Mouse (Mus musculus) kidney, adult 18-20 months (tissue): ENCODE data around the gene Pkn1.

Source experiments
- DNase-seq: peaks from one replicate; pipeline ENCODE4 v3.0.0; 2021

Gene Pkn1

DNA sequence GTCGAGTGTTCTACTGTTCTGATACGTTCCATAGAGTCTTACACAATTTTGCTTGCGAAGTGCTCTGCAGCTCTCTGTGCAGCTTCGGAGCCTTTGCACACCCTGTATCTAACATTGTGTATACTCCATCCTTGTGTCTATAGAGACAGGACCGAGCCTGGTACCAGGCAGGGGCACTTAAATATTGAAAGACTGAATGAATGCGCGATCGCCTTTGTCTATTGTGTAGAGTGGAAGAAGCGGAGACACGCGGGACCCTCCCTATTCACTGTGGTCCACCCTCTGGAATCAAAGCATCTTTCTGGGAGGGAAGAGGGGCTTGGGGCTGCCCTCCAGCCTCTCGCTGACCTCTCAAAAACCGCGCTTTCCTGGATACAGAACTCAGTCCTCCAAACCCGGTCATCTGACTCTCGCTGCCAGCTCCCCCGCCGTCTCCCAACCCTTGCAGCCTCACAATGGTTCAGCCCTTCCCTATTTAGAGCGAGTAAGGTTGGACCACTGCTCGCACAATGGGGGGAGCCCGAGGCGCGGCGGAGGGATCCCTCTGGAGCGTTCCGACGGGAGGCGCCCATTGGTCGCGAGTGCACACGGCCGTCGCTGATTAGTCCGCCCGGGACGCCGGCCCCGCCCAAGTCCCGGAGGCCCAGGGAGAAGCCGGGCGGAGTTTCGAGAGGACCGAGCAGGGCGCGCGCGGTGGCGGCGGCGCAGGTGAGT, 46.8 kb downstream of the Pkn1 start, which contains the start of gene Gipc1:
TSS of gene Gipc1 (plus strand) at position 648 of the 714 bp plus-strand sequence.
- DNase-seq = peak; percentile 94

DNA sequence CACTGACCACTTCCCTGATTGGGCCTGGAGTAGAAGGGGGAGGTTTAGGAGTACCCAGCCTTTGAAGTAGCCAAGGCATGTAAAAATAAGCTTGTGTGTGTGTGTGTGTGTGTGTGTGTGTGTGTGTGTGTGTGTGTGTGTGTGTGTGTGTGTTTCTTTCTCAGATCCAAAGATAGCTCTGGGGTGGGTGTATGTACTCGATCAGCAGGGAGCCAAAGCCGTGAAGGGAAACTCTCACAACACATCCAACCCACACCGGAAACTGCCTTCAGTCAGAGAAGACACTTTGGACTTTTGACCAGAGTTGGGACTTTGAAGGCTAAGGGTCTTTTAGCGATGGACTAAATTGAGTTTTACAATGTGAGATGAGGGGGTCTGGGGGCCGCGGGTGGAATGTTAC, 49.3 kb downstream of the Pkn1 start:
- DNase-seq = no peak

DNA sequence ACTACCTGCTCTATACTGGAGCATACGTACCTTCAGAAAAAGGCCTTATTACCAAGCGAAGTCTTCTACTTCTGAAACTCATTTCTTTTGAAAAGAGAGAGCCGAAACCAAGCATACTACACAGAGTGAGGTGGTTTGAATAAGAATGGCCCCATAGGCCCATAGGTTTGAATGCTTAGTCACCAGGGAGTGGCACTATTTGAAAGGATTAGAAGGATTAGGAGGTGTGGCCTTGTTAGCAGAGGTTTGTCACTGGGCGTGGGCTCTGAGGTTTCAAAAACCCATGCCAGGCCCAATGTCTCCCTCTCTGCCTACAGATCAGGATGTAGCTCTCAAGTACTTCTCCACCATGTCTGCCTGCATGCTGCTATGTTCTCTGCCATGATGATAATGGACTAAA, 50.9 kb downstream of the Pkn1 start:
- DNase-seq = no peak

DNA sequence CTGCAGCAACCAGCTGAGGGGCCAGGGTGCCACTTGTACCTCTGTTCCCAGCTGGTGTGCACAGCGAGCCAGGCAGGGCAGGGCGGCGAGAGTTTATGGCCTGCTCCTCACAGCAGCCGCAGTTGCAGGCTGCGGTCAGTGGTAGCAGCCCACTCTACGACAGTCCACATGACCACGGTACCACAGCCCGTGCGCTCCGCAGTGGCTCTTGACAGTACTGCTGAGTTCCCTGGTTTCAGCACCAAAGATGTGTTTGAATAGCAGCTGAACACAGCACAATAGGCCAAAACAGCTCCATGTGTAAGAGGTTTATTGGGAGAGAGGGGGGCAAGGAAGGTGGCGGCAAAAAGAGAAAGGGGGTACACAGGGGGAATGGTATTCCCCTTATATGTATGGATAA, 51.5 kb downstream of the Pkn1 start:
- DNase-seq = no peak

GRCm38 (mm10) chr8:83639649-83640048, 59.3 kb downstream of the Pkn1 start:
- DNase-seq = no peak

- DNase-seq = no peak
These were observed 60.1 kb downstream of the Pkn1 start for GRCm38 (mm10) chr8:83638856-83639255.

- DNase-seq = no peak
These were observed 66.8 kb downstream of the Pkn1 start for GRCm38 (mm10) chr8:83632083-83632707.

DNA sequence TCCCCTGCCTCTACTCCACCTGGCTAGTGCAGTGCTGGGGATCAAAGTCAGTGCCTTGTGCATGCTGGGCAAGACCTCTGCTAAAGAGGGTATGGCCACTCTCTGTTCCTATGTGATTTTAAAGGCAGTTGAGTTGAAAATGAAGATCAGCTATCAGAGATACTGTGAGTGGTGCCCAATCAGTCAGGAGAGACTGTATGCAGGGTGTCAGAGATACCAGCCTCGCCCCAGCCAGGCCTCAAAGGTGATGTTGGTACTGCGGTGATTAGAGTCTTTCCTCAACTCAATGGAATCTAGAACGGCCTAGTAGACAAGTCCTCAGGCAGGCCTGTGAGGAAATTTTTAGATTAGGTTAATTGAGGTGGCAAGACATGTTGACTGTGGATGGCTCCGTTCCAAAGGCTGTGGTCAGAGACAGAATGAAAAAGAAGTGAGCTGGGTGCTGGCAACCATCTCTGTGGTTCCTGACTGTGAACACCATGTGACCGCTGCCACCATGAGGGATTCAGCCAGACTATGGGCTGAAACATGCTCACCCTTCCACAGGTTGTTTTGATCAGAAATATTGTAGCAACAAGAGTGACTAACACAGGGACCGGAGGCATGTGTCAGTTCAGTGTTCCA, 73.2 kb downstream of the Pkn1 start:
- no peak for DNase-seq

- DNase-seq = peak; percentile 51
These were observed 74.2 kb downstream of the Pkn1 start for GRCm38 (mm10) chr8:83624739-83625138.

- DNase-seq = no peak
These were observed 75.4 kb downstream of the Pkn1 start for GRCm38 (mm10) chr8:83623549-83623948.

GRCm38 (mm10) chr8:83622389-83622989, 76.5 kb downstream of the Pkn1 start:
- DNase-seq = peak; percentile 90

- DNase-seq = no peak
These were observed 77.1 kb downstream of the Pkn1 start for GRCm38 (mm10) chr8:83621691-83622388.

DNA sequence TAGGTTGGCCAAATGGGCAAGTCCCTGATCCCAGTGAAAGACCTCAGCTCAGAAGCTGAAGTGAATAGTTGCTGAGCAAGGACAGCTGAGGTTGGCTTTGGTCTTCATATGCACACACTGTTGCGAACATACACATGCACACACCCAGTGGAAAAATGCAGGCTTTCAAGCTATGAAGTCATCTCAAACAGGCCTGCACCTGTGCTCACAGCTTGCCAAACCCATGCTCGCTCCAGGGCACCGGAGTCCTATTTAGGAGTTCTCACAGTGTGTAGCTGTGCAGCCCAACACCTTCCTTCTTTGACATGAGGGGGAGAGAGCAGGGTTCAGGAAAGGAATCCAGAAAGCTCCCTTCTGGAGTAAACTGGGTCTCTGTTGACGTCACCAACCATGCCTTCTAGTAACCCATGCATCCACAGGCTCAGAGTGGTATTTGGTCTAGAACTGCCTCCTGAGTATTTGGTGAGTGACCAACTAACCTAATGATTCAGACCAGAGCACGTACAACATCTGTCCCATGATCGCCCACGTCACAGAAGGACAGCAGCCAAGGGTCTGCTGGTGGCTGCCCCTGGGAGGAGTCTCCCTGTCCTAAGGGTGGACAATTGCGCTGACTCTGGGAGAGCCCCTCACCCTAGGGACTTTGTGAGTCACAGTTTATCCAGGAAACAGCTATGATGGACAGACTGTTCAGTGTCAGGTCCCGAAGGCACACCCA, 79.3 kb downstream of the Pkn1 start:
- DNase-seq = no peak

- DNase-seq = no peak
These were observed 80.4 kb downstream of the Pkn1 start for GRCm38 (mm10) chr8:83618566-83618965.

DNA sequence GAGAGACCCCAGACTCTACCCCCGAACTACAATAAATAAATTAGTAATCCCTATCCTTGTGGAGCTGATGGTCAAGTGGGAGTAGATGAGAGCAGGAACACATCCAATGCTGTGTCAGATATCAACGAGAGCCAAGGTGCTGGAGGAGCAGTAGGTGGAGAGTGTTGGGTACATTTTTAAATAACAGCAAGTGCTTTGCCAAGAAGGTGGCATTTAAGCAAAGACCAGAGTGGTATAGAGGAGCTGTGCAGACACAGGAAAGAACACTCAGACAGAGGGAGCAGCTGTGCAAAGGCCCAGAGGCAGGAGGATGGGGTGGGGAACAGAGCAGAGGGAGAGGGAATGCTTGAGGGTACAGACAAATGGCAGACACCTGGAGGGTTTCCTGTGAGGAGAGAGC, 81.9 kb downstream of the Pkn1 start:
- DNase-seq = no peak

- DNase-seq = no peak
These were observed 82.4 kb downstream of the Pkn1 start for GRCm38 (mm10) chr8:83616625-83617024.
